8 mouse cellular contexts compared by ENCODE assay signal in genomic region chr15:81247583-81248340, GRCm38 (mm10). TPM values are rescaled to one million over a fixed set of nuclear protein-coding genes. Genes with fewer than 3 reads are reported as not detected.
DNase-seq lines count a peak whose midpoint lies in the region; TF ChIP-seq lines count a peak whose summit lies in the region.

No protein-coding gene starts in this region.

- no peak overlapping the region for H3K4me3 ChIP-seq in left cerebral cortex, adult 2 months

- TF ChIP-seq CTCF in left cerebral cortex, adult 2 months (IDR thresholded peaks at IDR 0.05): no peak

- intact Hi-C loops in left cerebral cortex, adult 2 months (cut with DNase I): no loop called here
- intact Hi-C loops in left cerebral cortex, postnatal 36 days (cut with DNase I): no loop called here

- no peak overlapping the region for H3K27ac ChIP-seq in left cerebral cortex, adult 2 months

- peak; percentile 19 for DNase-seq in thymus, postnatal 4 days
- no peak for DNase-seq in thymus, postnatal 10 days (ENCODE audit: low spot score in 2 of 2)
- peak; percentile 82 for DNase-seq in fibroblast of lung, adult 2 months (ENCODE audit: low read depth)
- peak; percentile 91 for DNase-seq in kidney, adult 11 months
- peak; percentile 80 for DNase-seq in lung, postnatal 14 days
- no peak for DNase-seq in left cerebral cortex, adult 8-10 months (ENCODE audit: low spot score in 2 of 2)
- DNase-seq in left cerebral cortex, adult 2 months (ENCODE audit: extremely low spot score in 1 of 2, low spot score in 2 of 2): no peak
- no peak for DNase-seq in left cerebral cortex, postnatal 36 days (ENCODE audit: low spot score in 2 of 2)

RNA-seq across cellular contexts. Expression of gene Mchr1, which starts 12.5 kb away (rescaled TPM):
- total RNA-seq in left cerebral cortex, adult 8-10 months (2022): 10 to 100 TPM; 23.9 to 29.4 (median 27.6) TPM
- total RNA-seq in left cerebral cortex, adult 2 months (2021): 10 to 100 TPM; 23.6 to 27.5 TPM
- 10 to 100 TPM; 21.6 to 23.8 TPM for total RNA-seq in left cerebral cortex, postnatal 36 days (2021)

RNA-seq across cellular contexts. Expression of gene Mrtfa, which starts 57.2 kb away (rescaled TPM):
- total RNA-seq in left cerebral cortex, adult 8-10 months (2022): 10 to 100 TPM; 64.2 to 70.5 (median 64.9) TPM
- 10 to 100 TPM; 71.2 to 75.8 TPM for total RNA-seq in left cerebral cortex, adult 2 months (2021)
- 10 to 100 TPM; 56.9 to 79.7 TPM for total RNA-seq in left cerebral cortex, postnatal 36 days (2021)

Comparison
In these comparisons a context has a peak if more than half of its experiments do, and no peak if none do; other contexts are left out.
1. DNase-seq: peak in thymus, postnatal 4 days (single experiment), fibroblast of lung, adult 2 months (single experiment), kidney, adult 11 months (single experiment) and lung, postnatal 14 days (single experiment); none in thymus, postnatal 10 days (0 of 2), left cerebral cortex, adult 8-10 months (0 of 2), left cerebral cortex, adult 2 months (0 of 2) and left cerebral cortex, postnatal 36 days (0 of 2).